Mouse (Mus musculus) olfactory bulb, adult 2 months (tissue): ENCODE measurements around the gene Hist1h2bn. TPM values are rescaled to one million over a fixed set of nuclear protein-coding genes. Genes with fewer than 3 reads are reported as not detected.
"Not testable (repeated sequence)": the region's sequence is repeated elsewhere in the genome, so short reads cannot be mapped to it uniquely, and the experiment has no call there.

ENCODE experiments used
- H3K27ac ChIP-seq: fragments of 200-500 bp; 2 replicates; pipeline ENCODE4 v1.5.1; 2012; ENCODE audit warnings: low read depth, low read length; ENCODE audit not compliant: insufficient read depth
- H3K4me1 ChIP-seq: fragments of 200-500 bp; 2 replicates; pipeline ENCODE4 v1.6.1; 2012; ENCODE audit warnings: low read length; ENCODE audit not compliant: control insufficient read depth, insufficient read depth
- H3K4me3 ChIP-seq: fragments of 200-500 bp; 2 replicates; pipeline ENCODE4 v1.5.1; 2012; ENCODE audit warnings: mild to moderate bottlenecking, low read depth, low read length, moderate library complexity; ENCODE audit not compliant: insufficient read depth
- CTCF ChIP-seq: fragments of 200-500 bp; IDR thresholded peaks from 2 replicates; pipeline ENCODE4 v1.5.1; 2012; ENCODE audit warnings: low read depth, mild to moderate bottlenecking, low read length, moderate library complexity; ENCODE audit not compliant: insufficient read depth
- POLR2A ChIP-seq: fragments of 200-500 bp; IDR thresholded peaks from 2 replicates; pipeline ENCODE4 v1.6.1; 2012; ENCODE audit warnings: mild to moderate bottlenecking, low read depth, low read length, moderate library complexity; ENCODE audit not compliant: insufficient read depth
- WGBS: fragments of 180-500 bp; shearing (Covaris S2); methylation state at CpG from one replicate; pipeline ENCODE4 v1.1.7; 2018; 5-methylcytosine and 5-hydroxymethylcytosine counted together
- polyA plus RNA-seq: library from polyadenylated mRNA; stranded (reverse); fragments of >200 nt; gene quantifications from 2 replicates; pipeline ENCODE4 v1.2.4, GENCODE M21; 2012; ENCODE audit warnings: low replicate concordance; ENCODE audit not compliant: missing spikeins, insufficient read depth, insufficient read length

The Hist1h2bn gene
- polyA plus RNA-seq, 1 experiment = not detected

DNA sequence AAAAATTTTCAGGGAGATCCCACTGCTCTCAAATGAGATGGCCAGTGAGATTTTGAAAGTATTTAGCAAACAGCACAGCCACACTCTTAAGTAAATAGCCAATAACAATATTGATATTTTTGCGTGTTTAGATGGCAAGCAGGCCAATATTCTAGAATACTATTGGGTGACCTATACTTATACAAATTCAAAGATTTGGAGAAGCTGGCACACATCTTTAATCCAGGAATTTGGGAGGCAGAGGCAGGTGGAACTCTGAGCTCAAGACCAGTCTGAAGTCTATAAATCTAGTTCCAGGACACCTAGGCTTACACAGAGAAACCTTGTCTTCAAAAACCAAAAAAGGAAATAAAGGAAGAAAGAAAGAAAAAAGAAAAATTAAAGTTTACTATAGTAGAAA is 27.7 kb downstream of the Hist1h2bn start:
- no peak overlapping the region for H3K4me3 ChIP-seq
- no peaks in the 10 kb centered on the region; the same call in 1 of the 2 replicates for H3K4me1 ChIP-seq
- H3K27ac ChIP-seq = no peak overlapping the region
- TF ChIP-seq POLR2A (no peak), CTCF (no peak)
- whole genome bisulfite sequencing = 92% methylated on average over 1 of the region's 1 CpGs

DNA sequence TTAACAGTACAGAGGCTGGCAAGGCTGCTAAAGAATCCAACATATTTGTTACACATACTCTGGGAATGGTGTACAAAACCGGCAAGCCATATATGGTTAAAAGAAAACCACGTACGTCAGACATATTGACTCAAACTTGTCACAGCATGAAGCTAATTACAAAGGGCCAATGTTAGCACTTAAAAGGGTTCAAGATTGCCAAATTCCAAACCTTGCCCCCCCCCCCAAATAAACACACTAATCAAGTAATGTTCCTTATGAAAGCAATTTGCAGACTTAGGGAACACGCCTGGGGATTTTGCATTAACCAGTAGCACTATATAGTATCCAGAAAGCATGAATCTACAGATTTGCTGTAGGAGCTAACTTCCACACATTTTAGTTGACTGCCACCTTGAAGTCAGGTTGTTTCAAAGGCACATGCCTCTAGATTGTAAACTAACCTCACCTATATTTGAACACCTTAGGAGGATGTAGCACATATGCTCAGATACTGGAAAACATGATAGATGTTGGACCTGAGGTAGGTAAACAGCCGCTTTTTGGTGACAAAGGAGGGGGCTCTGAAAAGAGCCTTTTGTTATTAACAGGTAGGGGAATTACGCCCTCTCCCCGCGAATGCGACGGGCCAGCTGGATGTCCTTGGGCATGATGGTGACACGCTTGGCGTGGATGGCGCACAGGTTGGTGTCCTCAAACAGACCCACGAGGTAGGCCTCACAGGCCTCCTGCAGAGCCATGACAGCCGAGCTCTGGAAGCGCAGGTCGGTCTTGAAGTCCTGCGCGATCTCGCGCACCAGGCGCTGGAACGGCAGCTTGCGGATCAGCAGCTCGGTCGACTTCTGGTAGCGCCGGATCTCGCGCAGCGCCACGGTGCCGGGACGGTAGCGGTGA is 28.7 kb downstream of the Hist1h2bn start:
- peak overlapping the region; percentile 70; the same call in 1 of the 2 replicates for H3K27ac ChIP-seq
- H3K4me3 ChIP-seq = peak overlapping the region; percentile 59
- 2% methylated on average over 16 of the region's 35 CpGs for WGBS
- H3K4me1 ChIP-seq = not testable (repeated sequence)

DNA sequence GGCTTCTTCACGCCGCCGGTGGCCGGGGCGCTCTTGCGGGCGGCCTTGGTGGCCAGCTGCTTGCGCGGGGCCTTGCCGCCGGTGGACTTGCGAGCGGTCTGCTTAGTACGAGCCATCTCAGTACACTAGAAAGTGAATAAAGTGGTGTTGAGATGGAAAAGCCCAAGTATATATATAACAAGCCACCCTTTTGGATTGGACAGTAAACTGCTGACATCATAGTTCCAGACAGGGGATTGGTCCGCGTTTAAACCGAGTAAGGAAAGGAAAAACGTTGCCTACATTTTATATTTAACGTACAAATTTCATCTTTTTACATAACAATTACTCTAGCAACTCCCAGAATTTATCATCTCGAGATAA is 29.3 kb downstream of the Hist1h2bn start, which contains the start of gene Hist1h3i:
Gene Hist1h3i (minus strand): TSS at position 116 of the 363 bp plus-strand sequence.
- 0% methylated on average over 17 of the region's 20 CpGs for WGBS
- H3K27ac ChIP-seq = peak within 1 kb of the TSS; percentile 70; the same call in 1 of the 2 replicates
- no peaks in the 10 kb centered on the region; the same call in 1 of the 2 replicates for H3K4me1 ChIP-seq
- TF ChIP-seq CTCF = no peak
- no peak for TF ChIP-seq POLR2A
- H3K4me3 ChIP-seq = peak within 1 kb of the TSS; percentile 59

GRCm38 (mm10) chr13:21783734-21784161 is 29.8 kb downstream of the Hist1h2bn start:
- Histone ChIP-seq H3K4me3 (no peak overlapping the region), H3K27ac (no peak overlapping the region), H3K4me1 (no peaks in the 10 kb centered on the region; the same call in 1 of the 2 replicates)
- TF ChIP-seq CTCF (no peak), POLR2A (no peak)
- WGBS = under 1% methylated on average over 9 of the region's 9 CpGs

DNA sequence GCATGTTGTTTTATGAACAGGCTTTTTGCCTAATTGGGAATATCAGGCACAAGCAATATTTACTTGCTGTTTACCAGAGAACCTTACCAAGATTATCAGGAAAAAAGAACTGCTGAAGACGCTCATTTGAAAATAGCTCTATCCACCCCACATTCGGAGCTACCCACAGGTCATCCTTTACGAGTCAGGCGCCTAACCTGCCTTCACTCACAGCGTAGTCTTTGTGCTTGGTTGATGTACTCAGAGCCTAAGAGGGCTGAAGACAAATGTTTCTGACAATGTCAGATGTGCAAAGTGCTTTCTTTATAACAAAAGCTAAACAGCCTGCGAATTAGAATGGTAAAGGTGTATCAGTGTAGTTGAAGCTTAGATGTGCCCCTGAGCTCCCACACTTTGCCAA is 30.4 kb downstream of the Hist1h2bn start:
- TF ChIP-seq POLR2A (no peak), CTCF (no peak)
- 32% methylated on average over 6 of the region's 6 CpGs for WGBS
- Histone ChIP-seq H3K27ac (no peak overlapping the region), H3K4me1 (no peaks in the 10 kb centered on the region; the same call in 1 of the 2 replicates), H3K4me3 (no peak overlapping the region)

DNA sequence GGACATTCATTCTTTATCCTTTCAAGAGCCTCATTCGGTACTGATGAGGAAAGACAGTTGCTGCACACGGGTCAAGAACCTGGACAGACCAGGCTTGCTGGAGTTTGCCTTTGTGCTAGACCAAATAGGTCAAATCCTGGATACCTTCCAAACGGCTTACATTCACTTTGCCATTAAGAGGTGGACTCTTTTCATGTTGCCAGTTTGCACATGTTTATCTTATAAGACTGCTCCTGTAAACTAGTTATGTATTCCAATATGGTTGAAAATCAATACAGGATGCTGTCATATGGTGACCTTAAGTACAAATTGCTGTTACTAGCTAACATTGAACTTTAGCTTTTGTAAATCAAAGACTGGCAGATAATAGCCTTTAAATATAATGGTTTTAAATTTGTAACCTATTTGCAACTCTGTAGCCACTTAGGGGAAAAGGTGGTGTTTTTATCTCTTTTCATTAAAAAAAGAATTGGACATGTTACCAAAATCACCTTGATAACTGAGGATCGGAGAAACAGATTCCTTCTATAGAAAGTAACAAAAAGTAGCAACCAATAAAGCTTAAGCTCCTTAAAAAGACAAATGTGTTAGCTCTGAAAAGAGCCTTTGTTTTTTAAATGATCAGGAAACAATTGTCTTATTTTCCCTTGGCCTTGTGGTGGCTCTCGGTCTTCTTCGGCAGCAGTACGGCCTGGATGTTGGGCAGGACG is 32.4 kb downstream of the Hist1h2bn start:
- H3K27ac ChIP-seq = no peak overlapping the region; the same call in 1 of the 2 replicates
- peak overlapping the region; percentile 43 for H3K4me3 ChIP-seq
- peaks cover 5% of the 10 kb centered on the region; the same call in 1 of the 2 replicates for H3K4me1 ChIP-seq
- 7% methylated on average over 8 of the region's 8 CpGs for WGBS
- TF ChIP-seq POLR2A (no peak), CTCF (no peak)

DNA sequence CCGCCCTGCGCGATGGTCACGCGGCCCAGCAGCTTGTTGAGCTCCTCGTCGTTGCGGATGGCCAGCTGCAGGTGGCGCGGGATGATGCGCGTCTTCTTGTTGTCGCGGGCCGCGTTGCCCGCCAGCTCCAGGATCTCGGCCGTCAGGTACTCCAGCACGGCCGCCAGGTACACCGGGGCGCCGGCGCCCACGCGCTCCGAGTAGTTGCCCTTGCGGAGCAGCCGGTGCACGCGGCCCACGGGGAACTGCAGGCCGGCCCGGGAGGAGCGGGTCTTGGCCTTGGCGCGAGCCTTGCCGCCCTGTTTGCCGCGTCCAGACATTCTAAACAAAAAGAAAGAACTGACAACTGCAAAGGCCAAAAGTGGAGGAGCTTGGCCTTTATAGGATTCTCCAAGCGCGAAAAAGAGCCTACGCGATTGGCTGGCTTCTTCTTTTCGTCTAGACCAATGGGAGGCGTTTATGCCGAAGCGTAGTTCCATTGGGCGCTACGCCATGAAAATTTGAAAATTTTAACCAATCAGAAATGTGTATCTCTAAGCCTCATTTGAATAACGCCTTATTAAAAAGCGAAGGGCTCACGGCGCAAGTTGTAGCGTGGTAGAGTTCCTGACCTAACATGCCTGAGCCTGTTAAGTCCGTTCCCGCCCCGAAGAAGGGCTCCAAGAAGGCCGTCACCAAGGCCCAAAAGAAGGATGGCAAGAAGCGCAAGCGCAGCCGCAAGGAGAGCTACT is 33.1 kb downstream of the Hist1h2bn start, which contains the start of the genes Hist1h2an and Hist1h2bp:
Gene Hist1h2an (minus strand): TSS at position 320 of the 731 bp plus-strand sequence.
Gene Hist1h2bp (plus strand): TSS at position 563 of the 731 bp plus-strand sequence.
- H3K4me1 ChIP-seq = not testable (repeated sequence)
- H3K27ac ChIP-seq = peak within 1 kb of the TSS; percentile 80
- under 1% methylated on average over 42 of the region's 63 CpGs for WGBS
- peak within 1 kb of the TSS; percentile 60 for H3K4me3 ChIP-seq

GRCm38 (mm10) chr13:21787760-21788593 is 34.1 kb downstream of the Hist1h2bn start:
- no peak overlapping the region for H3K27ac ChIP-seq
- TF ChIP-seq CTCF (no peak), POLR2A (no peak)
- H3K4me1 ChIP-seq = peaks cover 5% of the 10 kb centered on the region; the same call in 1 of the 2 replicates
- peak overlapping the region; percentile 32 for H3K4me3 ChIP-seq
- 20% methylated on average over 16 of the region's 21 CpGs for WGBS
